Mouse (Mus musculus): Measurements from ENCODE around the gene 4931406P16Rik. TPM values are rescaled to one million over a fixed set of nuclear protein-coding genes. Genes with fewer than 3 reads are reported as not detected.

Gene 4931406P16Rik
- polyA plus RNA-seq, 1 experiment = 31.4 TPM

DNA sequence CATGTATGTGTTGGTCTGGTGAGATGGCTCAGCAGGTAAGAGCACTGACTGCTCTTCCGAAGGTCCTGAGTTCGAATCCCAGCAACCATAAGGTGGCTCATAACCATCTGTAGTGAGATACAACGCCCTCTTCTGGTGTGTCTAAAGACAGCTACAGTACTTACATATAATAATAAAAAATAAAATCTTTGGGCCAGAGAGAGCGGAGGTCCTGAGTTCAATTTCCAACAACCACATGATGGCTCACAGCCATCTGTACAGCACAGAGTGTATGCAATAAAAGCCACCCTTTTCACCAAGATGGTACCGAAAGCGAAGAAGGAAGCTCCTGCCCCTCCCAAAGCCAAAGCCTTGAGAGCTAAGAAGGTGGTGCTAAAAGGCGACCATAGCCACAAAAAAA, 62.6 kb downstream of the 4931406P16Rik start, which contains the start of gene Gm6096:
Gene Gm6096 (plus strand): TSS at position 301 of the 400 bp plus-strand sequence.
- DNase-seq (ENCODE audit: low spot score) = no peak

DNA sequence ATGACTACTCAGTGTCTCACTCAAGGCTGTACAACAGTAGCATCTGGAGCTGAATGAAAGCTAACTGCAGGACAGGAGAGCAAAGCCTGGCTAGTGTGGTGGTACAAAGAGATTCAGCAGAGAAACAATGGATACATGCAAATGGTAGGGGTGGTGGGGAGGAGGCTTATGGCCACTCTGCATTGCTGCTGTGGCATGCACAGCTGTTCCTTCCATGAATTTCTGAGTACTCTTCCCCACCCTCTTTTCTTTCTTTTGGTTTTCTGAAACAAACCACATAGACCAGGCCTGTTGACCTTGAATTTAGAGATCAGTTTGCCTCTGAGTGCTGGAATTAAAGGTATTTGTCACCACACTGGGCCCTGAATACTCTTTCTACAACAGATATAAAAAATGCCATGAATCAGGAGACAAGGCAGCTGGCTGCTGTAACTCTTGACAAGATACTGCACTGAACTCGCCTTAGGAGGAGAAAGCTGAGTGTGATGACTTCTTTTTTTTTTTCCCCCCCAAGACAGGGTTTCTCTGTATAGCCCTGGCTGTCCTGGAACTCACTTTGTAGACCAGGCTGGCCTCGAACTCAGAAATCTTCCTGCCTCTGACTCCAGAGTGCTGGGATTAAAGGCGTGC, 66.4 kb downstream of the 4931406P16Rik start:
- DNase-seq (ENCODE audit: low spot score) = no peak

- no peak for DNase-seq (ENCODE audit: low spot score)
Observed at GRCm38 (mm10) chr7:34242176-34242575, 71.2 kb downstream of the 4931406P16Rik start.

DNA sequence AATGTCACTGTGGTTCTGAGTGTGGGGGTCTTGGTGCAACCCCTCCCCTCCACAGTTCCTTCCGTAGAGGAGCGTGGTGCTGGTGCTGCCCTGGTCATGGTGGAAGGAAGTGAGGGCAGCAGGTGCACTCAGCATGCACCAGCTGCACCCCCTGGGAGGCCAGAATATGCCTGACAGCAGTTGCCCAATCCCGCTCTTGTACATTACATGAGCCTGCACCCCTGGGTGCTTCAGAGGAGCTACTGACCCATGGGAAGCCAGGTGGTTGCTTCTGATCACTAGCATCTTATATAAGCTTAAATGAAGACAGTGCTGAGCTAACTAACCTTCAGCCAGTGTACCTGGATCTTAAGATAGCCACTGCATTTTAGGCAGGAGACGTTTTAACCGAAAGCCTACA, 75.3 kb downstream of the 4931406P16Rik start:
- no peak for DNase-seq (ENCODE audit: low spot score)

GRCm38 (mm10) chr7:34235602-34236001, 77.7 kb downstream of the 4931406P16Rik start:
- DNase-seq (ENCODE audit: low spot score) = no peak

- DNase-seq (ENCODE audit: low spot score) = no peak
Observed at GRCm38 (mm10) chr7:34234610-34235561, 78.5 kb downstream of the 4931406P16Rik start.

GRCm38 (mm10) chr7:34233909-34234609, 79.3 kb downstream of the 4931406P16Rik start:
- peak; percentile 97 for DNase-seq (ENCODE audit: low spot score)

DNA sequence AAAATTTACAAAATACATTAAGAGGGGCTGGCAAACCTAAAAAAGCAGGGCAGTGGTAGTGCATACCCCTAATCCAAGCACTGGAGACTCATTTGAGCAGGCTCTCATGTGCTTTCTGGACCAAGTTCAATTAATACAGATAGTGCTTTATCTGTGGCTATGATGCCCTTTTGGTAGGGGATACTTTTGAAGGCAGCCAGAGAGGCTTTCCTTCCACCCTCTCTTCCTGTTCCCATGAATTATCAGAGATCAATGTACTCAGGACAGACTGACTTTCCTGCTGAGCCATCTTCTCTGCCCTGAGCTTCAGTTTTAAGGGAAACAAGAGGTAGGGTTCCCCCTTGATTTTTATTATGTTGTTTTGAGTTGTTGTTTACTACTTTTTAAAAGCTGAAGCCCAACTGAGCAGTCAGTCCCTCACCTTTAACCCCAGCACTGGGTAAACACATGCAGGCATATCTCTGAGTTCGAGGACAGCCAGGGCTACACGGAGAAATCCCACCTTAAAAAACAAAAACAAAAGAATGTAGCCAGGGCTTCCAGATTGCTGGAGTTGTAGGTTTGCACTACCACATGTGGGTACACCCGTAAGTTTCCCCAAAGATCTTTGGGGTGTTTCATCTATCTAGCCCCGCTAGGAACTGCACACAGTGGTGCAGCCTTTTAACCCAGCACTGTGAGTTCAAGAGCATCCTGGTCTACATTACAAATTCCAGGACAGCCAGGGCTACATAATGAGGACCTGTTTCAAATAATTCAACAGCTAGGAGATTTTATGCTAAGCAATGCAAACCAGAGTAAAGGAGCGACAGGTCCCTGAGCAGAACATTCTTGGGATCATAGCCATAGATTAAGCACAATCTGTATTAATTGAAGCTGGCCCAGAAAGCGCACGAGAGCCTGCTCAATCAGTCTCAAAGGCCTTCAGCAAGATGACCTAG, 80.3 kb downstream of the 4931406P16Rik start:
- DNase-seq (ENCODE audit: low spot score) = no peak

GRCm38 (mm10) chr7:34230116-34230515, 83.2 kb downstream of the 4931406P16Rik start, which contains the start of gene Gpi1:
Gene Gpi1, minus strand, starts transcription at chr7:34230336.
- DNase-seq (ENCODE audit: low spot score) = peak; percentile 77

GRCm38 (mm10) chr7:34229691-34230111, 83.7 kb downstream of the 4931406P16Rik start:
- peak; percentile 48 for DNase-seq (ENCODE audit: low spot score)

DNA sequence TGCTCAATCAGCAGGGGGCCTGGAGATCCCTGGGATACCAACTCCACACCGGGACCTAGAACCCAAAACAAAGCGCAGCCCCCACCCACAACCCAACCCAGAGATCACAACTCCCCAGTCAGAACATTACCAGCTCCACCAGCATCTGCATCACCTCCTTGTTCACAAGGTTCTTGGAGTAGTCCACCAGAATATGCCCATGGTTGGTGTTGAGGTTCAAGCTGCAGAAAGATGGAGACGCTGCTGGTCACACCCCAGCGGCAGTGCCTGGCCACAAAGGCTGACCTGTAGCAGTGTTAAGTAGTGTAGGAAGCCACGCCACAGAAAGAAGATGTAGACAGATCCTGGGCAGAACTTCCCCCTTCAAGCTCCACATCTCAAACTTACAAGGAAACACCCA, 84.2 kb downstream of the 4931406P16Rik start:
- DNase-seq (ENCODE audit: low spot score) = no peak

DNA sequence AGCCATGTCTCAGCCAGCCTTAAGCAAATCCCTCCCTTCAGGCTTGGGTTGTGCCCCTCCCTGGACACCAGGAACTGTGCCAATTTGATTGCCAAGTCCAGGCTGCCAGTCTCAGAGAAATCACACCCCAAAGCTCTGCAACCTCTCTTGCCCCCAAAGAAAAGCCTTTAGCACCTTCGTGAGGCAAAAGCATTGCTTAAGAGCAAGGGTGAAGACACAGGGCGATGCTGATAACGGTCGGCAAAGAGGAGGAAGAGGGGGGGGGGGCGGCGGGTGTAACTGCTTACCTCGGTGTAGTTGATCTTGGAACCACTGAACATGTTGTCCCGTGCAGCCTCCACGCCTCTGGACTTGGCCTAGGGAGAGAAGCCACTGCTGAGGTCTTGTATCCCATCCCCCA, 84.7 kb downstream of the 4931406P16Rik start:
- no peak for DNase-seq (ENCODE audit: low spot score)

DNA sequence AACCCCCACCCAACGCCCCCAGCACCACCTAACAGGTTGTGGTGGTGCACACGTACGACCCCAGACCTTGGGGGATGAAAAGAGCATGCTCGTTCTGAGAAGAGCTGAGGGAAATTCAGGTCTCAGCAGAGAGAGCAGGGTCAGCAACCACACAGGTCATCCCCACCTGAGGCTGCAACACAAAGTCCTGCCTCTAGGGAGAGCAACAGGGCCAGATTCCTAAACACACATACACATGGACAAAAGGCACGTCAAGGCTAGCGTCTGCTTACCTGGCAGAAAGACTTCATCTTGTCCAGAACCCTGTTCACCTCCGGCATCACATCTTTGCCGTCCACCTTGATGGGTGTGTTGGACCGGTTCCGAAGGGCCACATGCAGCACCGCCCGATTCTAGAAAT, 86.5 kb downstream of the 4931406P16Rik start:
- no peak for DNase-seq (ENCODE audit: low spot score)

DNA sequence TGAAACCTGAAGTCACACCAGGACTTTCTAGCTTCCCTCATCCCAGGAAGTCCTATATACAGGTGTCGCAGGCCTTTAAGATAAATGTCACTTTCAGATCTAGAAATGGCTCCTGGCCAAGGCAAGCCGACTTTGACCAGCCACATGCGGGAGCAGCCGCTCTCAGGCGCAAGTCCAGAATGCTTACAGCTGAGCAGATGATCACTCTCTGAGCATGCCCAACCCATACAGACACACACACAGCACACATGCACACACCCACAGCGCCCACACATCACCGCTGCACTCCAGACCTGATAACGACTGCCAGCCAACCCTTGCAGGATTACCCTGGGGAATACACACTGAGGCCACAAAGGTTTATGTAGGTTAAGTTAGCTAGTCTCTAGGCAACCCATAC, 87.3 kb downstream of the 4931406P16Rik start:
- no peak for DNase-seq (ENCODE audit: low spot score)

GRCm38 (mm10) chr7:34224308-34224707, 89.0 kb downstream of the 4931406P16Rik start:
- no peak for DNase-seq (ENCODE audit: low spot score)

DNA sequence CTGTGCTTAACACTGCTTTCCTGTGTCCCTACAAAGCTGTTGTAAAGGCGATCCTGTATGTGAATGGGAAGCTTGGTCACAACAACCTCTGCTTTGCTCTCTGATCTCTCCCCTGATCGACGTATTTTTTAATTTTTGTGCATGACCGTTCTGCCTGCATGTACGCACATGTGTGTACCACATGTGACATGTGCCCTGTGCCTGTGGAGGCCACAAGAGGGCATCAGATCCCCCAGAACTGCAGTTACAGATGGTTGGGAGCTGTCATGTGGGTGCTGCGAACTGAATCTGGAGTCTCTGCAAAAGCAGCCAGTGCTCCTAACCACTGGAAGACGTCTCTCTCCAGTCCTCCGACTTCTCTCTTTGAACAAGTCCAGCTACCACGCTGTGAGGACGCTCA, 91.0 kb downstream of the 4931406P16Rik start:
- DNase-seq (ENCODE audit: low spot score) = no peak

DNA sequence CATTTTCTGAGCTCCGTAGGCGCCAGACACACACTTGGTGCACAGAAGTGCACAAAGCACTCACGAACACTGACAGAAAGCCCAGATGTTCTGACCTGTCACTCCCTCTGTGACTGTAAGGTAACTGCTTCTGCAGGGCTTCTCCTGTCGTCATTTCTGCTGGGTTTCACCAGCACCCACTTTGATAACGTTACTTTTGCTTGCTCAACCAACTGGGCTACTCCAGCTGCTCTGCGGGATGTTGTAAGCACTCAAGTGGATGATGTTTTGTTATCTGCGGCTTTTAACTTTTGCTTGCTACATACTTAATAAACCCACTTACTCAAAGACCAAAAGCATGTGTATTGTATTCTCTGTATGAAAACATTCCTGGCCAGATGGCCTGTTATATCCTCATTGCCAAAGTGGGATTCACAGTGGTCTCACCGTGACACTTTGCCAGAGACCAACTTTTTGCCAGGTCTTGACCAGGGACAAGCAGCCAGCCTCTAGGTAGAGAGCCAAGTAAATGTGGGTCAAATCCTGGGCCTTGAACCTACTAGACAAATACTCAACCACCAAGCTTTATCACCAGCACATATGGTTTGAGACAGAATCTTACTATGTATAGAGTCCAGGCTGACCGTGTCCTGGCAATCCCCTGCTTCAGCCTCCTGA, 91.6 kb downstream of the 4931406P16Rik start:
- no peak for DNase-seq (ENCODE audit: low spot score)

GRCm38 (mm10) chr7:34218496-34218895, 94.9 kb downstream of the 4931406P16Rik start:
- no peak for DNase-seq (ENCODE audit: low spot score)

DNA sequence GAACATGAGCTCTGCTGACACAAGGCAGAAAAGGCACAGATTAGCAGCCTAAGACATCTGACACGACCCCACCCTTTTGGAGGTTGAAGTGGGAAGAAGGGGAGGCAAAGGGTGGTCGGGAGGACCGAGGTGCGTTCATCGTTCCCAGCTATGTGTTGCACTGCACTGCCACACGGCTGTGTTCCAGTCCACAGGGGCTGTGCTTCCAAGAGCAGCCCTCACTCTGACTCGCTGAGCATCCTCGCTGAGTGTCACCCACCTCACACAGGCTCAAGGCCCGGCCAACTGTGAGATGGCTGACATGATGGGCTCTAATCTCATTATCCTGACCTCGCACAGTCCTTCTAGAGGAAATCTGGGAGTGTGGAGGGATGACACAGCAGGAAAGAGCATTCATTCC, 96.9 kb downstream of the 4931406P16Rik start:
- no peak for DNase-seq (ENCODE audit: low spot score)

DNA sequence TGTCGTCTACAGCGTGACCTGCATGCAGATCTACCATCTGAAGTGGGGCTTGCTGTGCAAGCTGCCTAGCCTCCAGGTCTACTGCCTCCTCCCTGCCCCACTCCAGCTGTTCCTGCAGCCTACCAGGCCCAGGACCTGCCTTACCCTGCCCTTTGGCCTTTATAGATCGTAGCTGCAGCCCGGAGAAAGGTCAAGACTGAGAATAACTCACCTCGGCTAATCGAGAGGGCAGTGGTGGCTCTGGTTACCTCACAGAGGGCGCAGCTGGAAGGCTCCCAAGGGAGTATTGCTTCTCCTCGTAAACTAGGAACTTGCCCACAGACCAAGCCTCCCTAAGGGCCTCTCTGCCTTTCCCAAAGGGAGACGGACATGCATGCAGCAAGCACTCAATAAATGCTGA, 97.9 kb downstream of the 4931406P16Rik start:
- DNase-seq (ENCODE audit: low spot score) = no peak
